Mouse (Mus musculus): ENCODE measurements around the gene Tlnrd1.
A peak's percentile ranks its signal among the peaks of the same experiment; 100 is the strongest.
"Not testable (repeated sequence)": the region's sequence is repeated elsewhere in the genome, so short reads cannot be mapped to it uniquely, and the experiment has no call there.

The Tlnrd1 gene

DNA sequence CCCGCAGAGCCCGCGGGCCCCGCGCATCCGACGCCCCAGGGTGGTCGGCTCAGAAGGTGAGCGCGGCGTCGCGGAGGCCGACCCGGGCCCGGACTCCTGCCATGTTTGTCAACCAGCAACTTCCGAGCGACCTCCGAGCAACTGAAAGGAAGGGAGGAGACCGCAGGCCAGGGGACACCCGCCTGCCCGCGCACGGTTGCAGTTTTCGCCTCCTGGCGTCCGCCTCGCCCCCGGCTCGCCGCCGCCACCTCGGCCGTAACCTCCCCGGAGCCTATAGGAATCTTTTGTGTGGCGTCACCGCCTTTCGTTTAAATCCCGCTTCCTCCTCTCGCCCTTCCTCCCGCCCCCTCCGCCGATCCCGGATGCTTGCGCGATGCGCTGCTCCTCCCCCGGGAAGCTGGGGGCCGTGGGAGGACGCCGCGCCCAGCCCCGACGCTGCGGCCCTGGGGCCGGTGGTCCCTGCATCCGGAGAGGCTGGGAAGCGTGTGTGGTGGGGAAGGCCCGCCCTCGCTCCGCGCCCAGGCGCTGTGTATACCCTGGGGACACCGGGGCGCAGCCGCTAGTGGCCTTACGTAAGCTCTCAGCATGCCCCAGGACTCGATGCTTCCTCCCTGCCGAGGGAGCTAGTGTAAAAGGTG lies at the start of gene Tlnrd1, which contains the start of gene Mesd:
TSS of gene Tlnrd1 (minus strand) at position 285 of the 638 bp plus-strand sequence.
TSS of gene Mesd (plus strand) at position 446 of the 638 bp plus-strand sequence.
- peak; percentile 83 for DNase-seq (ENCODE audit: low read depth)

DNA sequence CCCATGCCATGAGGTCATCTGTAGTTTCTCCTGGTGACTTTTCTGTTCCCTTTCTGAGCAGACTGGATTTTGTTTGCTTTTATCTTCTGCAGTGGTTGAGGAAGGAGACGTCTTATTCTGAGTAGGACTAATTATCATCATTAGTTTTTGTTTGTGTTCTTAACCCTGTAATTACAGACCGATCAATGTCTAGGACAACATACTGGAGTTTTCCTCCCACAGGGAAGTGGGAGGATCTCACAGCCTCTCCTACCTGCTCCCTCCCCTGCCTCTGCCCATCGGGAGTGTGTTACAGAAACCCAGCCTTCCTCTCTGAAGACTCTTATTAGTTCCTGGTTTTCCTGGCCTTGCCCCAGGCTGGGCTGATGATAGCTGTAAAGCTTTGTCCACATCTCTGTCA lies 37.5 kb upstream of the Tlnrd1 start:
- DNase-seq (ENCODE audit: low read depth), result no peak

DNA sequence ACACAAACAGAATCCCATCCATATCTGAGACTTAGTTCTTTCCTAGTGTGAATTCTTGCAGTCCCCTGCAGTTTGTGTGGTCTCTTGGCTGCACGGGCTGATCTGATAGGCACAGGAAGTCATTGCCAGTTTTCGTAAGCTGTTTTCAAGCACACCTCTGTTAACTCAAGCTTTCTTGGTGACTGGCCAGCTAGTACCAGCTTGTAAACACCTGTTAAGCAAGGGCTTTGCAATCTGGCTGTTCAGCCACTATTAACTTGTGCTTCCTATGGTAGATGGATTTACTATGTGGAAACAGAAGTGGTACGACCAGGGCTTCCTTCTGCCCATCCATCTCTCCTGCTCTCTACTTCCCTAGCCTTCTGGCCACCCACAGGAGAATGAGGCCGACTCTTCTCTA lies 36.1 kb upstream of the Tlnrd1 start:
- DNase-seq (ENCODE audit: low read depth), result no peak

DNA sequence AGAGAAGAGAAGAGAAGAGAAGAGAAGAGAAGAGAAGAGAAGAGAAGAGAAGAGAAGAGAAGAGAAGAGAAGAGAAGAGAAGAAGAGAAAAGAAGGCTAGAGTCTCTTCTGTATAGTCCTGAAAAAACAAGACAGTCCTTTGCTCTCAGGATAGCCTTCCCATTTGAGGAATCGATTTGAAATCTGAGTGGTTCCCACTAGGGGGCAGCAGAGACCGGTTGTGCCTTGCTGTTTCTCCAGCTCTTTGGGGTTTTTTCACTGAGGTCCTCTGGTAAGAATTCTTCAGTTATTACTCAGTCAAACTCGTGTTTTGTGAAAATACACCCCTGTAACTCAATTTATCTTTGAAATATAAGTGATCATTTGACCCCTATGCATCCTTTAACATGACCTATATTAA lies 30.5 kb upstream of the Tlnrd1 start:
- peak; percentile 70 for DNase-seq (ENCODE audit: low read depth)

DNA sequence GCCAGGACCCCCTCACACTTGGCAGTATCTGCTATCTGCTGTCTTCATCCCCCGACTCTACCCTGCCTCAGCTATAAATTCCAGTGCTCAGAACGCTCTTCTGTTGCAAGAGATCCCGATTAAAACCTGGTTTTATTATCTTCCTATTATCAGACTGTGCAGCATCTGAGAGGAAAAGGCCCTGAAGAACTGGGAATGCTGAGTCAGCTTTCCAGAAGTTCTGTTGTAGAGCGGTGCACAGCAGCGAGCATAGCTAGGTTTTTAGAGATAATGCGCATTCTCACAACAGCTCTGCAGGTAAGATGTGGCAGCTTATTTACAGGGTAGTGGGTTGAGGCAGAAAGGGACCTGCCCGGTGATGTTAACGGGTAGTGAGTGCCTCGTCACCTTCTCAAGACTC lies 29.9 kb upstream of the Tlnrd1 start:
- DNase-seq (ENCODE audit: low read depth), result no peak

DNA sequence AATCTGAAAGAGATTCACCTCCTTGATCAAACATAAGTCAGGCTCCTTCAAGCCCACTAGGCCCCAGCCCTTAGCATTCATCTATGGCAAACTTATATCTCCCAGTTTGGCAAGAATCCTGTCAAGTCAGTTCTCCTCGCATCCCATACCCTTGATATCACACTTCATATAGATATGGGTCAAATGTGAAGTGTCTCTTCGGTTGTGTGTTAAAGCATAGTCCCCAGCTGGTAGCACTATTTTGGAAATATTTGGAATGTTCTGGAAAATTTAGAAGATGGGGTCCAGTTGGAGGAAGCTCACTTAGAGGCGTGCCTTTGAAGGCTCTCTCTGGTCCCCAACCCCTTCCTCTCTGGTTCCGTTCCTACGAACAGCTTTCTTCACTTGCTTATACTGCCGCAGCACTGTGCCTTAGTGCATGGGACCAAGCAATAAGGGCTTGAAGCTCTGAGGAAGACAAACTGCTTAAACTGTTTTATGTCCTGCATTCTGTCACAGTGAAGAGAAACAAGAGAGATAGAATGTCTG lies 29.4 kb upstream of the Tlnrd1 start:
- DNase-seq (ENCODE audit: low read depth), result no peak

DNA sequence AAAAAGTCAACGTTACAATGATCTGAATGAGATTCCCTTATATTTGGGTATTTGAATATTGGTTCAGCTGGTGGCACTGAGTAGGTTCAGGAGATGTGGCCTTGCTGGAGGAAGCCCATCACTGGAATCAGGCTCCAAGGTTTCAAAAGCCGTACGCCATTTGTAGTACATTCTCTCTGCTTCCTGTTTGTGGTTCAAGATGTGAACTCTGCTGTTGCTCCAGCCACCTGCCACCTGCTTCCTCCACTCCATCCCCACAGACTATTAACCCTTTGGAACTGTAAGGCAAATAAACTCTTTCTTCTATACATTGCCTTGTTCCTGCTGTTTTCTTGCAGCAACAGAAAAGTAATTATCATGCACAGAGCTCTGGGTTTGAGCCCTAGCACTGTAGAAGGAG lies 27.8 kb upstream of the Tlnrd1 start:
- no peak for DNase-seq (ENCODE audit: low read depth)

DNA sequence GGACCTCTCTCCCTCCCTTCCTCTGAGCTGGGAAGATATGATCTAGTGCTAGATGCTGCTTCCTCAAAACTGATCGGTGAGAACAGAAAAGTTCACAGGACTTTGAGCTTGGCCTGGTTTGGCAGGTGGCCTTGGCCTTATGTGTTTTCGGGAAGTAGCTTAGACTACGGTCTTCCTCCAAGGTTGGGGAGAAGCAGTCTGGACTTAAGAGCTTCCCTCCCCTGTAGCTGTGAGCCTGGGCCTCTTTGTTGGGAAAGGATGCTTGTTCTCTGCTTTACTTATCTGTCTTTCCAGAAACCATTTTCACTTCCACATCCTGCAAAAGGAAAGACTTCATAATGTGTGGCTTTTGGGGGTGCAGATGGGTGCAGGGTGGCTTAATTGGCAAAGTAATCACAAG lies 20.7 kb upstream of the Tlnrd1 start:
- no peak for DNase-seq (ENCODE audit: low read depth)

DNA sequence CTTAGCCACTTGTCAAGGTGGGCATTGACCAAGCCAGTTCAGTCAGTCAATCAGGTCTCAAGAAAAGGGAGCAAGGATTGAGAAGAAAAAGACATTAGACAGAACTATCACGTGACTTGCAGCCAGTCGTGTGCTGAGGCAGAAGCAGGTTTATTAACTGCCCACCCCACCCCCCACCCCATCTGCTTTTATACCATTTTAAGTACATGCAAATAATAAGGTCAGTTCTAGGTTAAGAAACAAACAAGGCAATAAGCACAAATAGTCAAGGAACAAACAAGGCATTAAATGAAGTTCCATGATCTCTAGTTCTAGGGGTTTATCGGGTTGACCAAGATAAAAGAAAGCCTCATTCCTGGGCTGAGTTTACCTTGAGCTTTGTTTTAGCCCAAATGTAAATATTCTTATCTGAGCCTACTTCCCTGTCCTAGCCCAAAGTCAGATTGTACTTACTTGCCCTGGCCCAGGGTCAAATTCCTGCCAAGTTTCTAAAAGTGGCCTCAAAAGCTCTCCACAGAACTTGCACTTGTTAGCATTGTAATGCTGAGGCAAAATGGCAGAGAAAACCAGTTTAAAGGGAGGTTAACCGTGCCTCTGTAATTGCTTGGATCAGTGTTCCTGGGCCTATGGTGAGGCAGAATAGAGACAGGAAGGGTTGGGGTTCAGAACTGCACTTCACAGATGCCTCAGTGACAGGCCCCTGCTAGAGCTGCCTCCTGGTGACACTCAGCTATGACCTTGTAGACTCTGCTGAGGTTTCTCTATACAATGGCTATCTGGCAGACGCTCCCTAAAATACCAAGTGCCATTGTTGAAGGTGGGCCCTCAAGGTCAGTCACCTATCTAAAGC lies 18.4 kb upstream of the Tlnrd1 start:
- no peak for DNase-seq (ENCODE audit: low read depth)

DNA sequence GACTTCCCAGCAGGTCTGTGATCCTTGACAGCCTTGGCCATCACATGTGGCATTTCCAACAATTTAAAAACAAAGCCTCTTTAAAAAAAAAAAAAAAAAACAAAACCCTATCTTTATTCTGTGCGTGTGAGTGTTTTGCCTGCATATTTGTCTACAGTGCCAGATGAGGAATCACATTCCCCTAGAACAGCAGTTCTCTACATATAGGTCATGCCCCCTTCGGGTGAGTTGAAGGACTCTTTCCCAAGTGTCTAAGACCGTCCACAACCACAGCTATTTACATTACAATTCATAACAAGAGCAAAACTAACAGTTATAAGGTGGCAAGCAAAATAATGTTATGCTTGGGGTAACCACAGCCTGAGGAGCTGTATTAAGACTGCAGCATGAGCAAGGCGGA lies 17.3 kb upstream of the Tlnrd1 start:
- no peak for DNase-seq (ENCODE audit: low read depth)

DNA sequence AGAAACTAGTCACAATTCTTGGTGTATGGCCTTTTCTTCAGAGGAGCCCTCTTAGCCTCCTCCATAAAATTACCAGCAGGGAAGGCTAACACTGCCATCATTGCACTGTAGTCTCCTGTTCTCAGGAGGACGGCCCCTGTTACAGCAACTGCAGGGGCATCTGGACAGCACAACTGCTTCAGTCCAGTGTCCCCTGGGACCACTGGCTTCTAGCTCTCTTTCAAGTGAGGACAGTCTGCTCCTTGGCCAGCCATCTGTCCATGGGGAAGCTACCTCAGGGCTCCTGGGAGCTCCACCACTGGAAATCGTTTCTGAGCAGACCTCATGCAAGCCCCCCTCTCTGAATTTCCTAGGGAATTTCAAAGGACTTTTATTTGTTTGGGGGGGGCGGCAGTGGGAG lies 16.4 kb upstream of the Tlnrd1 start:
- no peak for DNase-seq (ENCODE audit: low read depth)

DNA sequence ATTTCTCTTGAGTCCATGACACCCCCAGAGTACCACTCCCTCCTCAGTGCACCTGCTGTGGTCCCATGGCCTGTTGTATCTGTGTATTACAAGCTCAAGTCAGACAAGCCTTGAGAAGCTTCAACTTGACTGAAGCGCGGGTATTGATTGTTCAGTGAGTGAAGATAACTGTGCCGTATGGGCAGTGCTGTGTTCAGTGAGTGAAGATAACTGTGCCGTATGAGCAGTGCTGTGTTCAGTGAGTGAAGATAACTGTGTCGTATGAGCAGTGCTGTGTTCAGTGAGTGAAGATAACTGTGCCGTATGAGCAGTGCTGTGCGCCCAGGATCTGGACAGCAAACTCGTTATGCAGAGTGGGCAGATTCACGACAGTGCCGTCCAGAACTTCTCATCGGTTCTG lies 14.2 kb upstream of the Tlnrd1 start:
- DNase-seq (ENCODE audit: low read depth), result no peak

DNA sequence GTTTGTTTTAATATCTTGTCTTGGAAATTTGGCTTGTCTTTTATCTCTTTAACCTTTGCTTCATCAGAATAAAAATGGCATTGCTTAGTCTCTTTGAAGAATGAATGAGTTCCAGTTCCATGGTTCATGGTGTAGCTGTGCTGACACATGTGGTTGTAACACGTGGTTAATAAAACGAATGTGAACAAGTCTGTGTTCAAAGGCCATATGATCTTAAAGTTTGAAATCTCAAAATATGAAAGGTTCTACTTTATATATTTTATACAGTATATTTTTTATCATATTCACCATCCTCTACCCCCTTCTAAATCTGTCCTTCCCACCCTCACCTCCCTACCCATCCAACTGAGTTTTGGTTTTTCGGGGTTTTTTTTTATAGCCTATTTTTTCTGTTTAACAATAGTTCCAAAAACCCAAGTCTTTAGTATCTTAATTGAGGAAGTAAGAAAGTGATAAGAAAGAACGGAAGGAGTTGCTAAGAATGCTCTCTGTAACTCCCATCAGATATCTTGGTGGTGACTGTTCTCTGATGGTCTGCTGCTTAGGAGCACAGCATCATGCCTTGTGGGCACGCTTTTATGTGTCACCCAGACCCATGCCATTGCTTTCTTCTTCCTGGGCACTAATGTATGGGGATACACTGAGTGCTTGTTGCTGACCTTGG lies 12.1 kb upstream of the Tlnrd1 start:
- no peak for DNase-seq (ENCODE audit: low read depth)

DNA sequence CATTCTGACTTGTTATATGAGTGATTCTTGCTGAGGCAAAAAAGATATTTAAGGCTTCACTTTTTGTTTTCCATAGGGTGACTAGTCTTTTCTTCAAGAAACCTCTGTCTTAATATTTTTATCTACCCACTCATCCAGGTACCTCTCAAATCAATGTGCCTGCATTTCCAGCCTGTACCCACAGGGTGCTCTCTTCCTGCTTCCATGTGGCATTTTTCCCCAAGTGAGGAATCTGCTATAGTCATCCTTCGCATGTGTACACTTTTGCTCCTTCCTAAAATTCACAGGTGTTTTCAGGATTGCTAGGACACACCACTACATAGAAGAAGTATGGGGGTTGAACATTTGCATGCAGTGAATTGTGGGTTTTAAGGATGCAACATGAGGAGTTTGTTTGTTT lies 10.2 kb upstream of the Tlnrd1 start:
- DNase-seq (ENCODE audit: low read depth), result no peak

DNA sequence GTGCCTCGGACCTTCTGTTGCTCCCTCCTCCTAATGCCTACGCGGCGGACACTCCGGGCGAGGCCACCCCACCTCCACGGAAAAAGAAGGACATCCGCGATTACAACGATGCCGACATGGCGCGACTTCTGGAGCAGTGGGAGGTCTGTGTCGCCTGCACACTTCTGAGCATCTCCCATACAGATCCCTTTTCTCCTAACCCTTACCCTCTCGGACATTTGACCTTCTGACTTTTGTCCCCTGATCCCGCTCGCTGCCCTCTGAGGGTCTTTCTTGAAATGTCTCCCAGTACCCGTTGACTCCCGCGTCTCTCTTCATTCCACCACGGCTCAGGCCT lies 8.2 kb upstream of the Tlnrd1 start:
- DNase-seq (ENCODE audit: low read depth), result no peak

DNA sequence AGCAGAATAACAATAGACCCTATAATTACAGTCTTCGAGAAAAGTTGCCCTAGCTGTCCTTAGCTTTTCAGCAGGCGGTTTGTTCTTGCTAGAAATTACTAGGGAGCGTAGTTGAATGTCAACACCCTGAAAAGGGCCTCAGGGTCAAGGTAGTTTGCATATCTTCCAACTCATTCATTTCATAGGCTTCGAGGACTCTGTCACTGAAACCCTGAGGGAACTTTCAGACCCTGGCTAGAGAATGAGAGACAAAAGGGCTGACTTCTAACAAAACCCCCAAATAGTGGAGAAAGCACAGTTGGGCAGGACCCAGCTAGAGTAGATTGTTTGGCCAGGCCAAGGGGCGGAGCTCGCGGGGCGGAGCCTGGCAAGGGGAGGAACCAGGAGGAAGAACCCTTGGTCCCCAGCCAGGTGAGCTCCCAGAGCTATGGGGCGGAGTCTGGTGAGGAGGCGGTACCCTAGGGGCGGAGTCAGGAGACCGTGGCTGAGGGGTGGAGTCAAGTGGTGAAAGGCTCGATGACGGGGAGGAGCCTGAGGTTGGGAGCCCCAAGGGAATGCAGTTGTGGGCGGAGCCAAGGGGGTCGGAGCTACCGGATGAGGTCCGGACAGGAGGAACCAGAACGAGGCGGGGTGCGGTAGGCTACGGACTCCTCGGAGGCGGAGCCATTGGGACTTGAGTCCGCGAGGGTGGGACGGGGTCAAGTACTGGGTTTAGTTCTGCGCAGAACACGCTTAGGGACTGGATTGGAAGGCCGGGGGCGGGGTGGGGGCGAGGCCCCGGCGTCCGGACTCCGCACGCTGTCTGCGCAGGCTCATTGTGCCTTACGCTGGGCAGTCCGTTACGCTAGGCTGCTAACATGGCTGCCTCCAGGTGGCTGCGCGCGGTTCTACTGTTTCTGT lies 7.6 kb upstream of the Tlnrd1 start:
- peak; percentile 99 for DNase-seq (ENCODE audit: low read depth)

DNA sequence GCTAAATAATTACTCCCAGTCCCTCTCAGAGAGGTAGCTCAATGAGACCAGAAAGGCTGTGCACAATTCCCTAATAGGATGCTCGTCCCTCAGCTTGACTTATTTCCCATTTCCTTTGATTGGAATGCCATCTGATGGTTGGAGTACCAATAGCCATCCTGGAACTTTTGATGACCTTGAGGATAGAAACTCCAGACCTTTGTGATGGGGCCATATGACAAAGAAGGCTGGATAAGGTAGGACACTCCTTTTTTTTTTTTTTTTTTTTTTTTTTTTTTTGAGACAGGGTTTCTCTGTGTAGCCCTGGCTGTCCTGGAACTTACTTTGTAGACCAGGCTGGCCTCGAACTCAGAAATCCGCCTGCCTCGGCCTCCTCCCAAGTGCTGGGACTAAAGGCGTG lies 5.8 kb upstream of the Tlnrd1 start:
- DNase-seq (ENCODE audit: low read depth), result not testable (repeated sequence)

DNA sequence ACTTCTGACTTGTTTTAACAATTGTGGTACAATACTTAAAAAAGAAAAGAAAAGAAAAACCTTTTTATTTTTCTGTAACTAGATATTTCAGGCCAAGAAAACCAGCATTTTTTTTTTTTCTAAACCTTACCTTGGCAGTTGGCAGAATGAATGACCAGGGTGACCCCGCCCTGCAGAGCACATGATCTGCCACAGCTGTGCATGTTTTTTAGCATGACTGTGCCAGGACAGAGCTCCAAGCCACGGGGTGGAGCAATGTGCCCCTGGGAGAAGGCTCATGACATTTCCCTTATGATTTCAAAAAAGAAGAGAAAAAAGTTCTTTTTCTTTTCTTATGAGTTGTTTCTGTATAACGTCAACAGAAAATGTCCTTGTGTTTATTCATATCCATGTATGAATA lies 5.3 kb upstream of the Tlnrd1 start:
- DNase-seq (ENCODE audit: low read depth), result no peak

DNA sequence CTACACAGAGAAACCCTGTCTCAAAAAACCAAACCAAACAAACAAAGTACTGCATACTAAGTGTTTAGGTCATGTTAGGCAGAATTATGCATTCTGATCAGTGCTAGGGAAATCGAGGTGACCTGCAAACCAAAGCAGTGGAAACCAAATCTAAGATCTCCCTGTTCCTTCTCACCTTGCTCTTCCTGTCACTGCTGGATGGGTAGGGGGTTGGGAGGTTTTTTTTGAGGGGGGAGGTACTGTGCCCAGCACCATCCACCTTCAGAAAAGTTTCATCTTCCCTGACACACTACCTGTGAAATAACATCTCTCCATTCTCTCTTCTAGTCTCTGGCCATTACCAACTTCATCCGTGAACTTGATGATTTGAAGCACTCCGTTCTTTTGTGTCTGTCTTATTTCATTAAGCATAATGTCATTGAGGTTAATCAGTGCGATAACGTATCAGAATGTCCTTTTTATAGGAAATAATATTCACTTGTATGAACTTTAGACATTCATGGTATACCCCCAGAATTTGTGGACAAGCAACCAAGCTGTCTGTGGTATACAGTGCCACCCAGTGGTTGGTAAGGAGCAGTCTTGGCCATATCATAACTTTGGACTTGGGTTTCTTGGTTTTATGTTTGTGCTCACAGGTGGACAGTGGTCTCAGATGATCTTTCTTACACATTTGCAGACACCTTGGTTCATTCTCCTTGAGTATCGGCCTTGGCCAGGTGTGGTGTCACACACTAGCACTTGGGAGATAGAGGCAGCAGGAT lies 2.4 kb upstream of the Tlnrd1 start:
- DNase-seq (ENCODE audit: low read depth), result no peak

DNA sequence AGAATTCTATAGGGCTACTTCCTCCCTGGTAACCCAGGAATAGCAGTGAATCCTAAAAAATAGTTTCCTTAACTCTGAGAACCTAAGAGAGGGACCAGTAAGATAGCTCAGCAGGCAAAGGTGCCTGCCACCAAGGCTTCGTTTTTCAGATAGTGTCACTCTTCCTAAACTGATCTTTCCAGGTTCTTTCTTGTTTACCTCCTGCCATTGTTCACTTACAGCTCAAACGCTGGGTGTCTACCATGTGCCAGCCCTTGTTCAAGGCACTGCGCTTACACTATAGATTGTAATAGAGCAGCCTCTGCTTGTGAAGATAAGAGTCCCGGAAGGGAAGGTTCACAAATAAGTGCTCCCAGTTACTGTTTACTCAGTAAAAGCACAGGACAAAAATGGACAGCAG lies 1.7 kb upstream of the Tlnrd1 start:
- DNase-seq (ENCODE audit: low read depth), result no peak

DNA sequence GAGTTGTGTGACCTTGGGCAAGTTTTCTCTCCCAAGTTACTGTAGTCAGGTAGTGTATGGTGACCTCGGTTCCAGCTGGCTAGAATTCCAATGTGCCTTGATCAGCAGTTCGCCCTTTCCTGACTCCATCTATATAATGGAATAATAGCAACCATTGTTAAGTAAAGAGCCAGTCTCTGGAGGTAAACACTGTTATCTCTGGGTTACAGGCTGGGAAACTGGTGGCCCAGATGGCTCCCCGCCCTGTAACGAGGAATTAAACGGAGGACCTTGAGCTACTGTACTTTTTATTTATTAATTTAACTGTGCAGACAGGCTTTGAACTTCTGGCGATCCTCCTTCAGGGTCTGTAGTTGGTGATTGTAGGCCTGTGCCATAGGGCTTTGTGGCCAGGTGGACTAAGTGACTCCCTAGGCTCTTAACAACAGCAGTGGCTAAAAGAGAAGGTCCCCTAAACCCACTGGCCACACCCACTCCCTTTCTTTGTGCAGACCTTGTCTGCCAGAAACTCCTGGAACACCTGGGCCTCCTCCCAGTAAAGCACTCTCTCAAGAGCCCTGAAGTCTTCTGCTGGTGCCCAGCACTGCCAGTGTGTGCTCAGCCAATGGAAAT lies 922 bp upstream of the Tlnrd1 start:
- DNase-seq (ENCODE audit: low read depth), result no peak
